Mouse (Mus musculus) neural tube, embryonic 12.5 days (tissue): ENCODE measurements around the gene Gpr45. TPM values are rescaled to one million over a fixed set of nuclear protein-coding genes. Genes with fewer than 3 reads are reported as not detected.
"Not testable (repeated sequence)": the region's sequence is repeated elsewhere in the genome, so short reads cannot be mapped to it uniquely, and the experiment has no call there.

Experiments
- ATAC-seq: fragments of 200-750 bp; cut with Nextera tagmentation; 2 replicates; pipeline ENCODE4 v1.8.0; 2017; ENCODE audit warnings: low read depth, mild to moderate bottlenecking, moderate TSS enrichment, moderate library complexity; ENCODE audit not compliant: low FRiP score
- H3K27ac ChIP-seq: fragments of 300-500 bp; sonication (generic); 2 replicates; pipeline ENCODE4 v1.5.1; 2016
- H3K27me3 ChIP-seq: fragments of 300-500 bp; sonication (generic); replicated peaks from 2 replicates; pipeline ENCODE4 v1.6.1; 2016; ENCODE audit warnings: mild to moderate bottlenecking
- H3K36me3 ChIP-seq: fragments of 300-500 bp; sonication (generic); 2 replicates; pipeline ENCODE4 v1.6.1; 2016; ENCODE audit warnings: mild to moderate bottlenecking
- H3K4me1 ChIP-seq: fragments of 300-500 bp; sonication (generic); 2 replicates; pipeline ENCODE4 v1.6.1; 2016
- H3K4me2 ChIP-seq: fragments of 300-500 bp; sonication (generic); replicated peaks from 2 replicates; pipeline ENCODE4 v1.6.1; 2016; ENCODE audit warnings: mild to moderate bottlenecking
- H3K4me3 ChIP-seq: fragments of 300-500 bp; sonication (generic); 2 replicates; pipeline ENCODE4 v1.5.1; 2016
- H3K9ac ChIP-seq: fragments of 300-500 bp; sonication (generic); 2 replicates; pipeline ENCODE4 v1.6.1; 2016; ENCODE audit warnings: mild to moderate bottlenecking
- H3K9me3 ChIP-seq: fragments of 300-500 bp; sonication (generic); 2 replicates; pipeline ENCODE4 v1.6.1; 2016; ENCODE audit warnings: mild to moderate bottlenecking
- WGBS: fragments of 180-500 bp; shearing (Covaris S2); methylation state at CpG from one replicate; pipeline ENCODE4 v1.1.7; 2016; 5-methylcytosine and 5-hydroxymethylcytosine counted together
- polyA plus RNA-seq: library from polyadenylated mRNA; unstranded; fragments of >200 nt; fragmentation: Nextera tagmentation; extraction: Ambion mirVana; gene quantifications from 2 replicates; pipeline ENCODE4 v1.2.1, GENCODE M21; 2016

Gene Gpr45
- polyA plus RNA-seq, 1 experiment from 2014 or later: 14.7 TPM

- H3K4me3 ChIP-seq: no peak overlapping the region
- no peaks in the 10 kb centered on the region for H3K4me1 ChIP-seq
- no peak overlapping the region for H3K4me2 ChIP-seq
- WGBS: 66% methylated on average over 8 of the region's 8 CpGs
- no peak overlapping the region for H3K27ac ChIP-seq
- H3K9me3 ChIP-seq: no peaks in the 10 kb centered on the region
- no peaks in the 10 kb centered on the region for H3K36me3 ChIP-seq
- no peak overlapping the region for H3K9ac ChIP-seq
- ATAC-seq: no peak
- no peaks in the 10 kb centered on the region for H3K27me3 ChIP-seq
Measured at GRCm38 (mm10) chr1:42983082-42983771, 30.6 kb downstream of the Gpr45 start.

GRCm38 (mm10) chr1:42984119-42984518 is 31.4 kb downstream of the Gpr45 start:
- Histone ChIP-seq H3K4me3 (no peak overlapping the region), H3K4me2 (no peak overlapping the region), H3K27me3 (no peaks in the 10 kb centered on the region), H3K9ac (no peak overlapping the region), H3K36me3 (no peaks in the 10 kb centered on the region), H3K9me3 (no peaks in the 10 kb centered on the region), H3K27ac (no peak overlapping the region), H3K4me1 (no peaks in the 10 kb centered on the region)
- no peak for ATAC-seq
- WGBS: 87% methylated on average over 3 of the region's 3 CpGs

- no peak for ATAC-seq
- Histone ChIP-seq H3K27ac (no peak overlapping the region), H3K4me3 (no peak overlapping the region), H3K36me3 (0 out of 2 replicates have a peak, but pooled peaks cover 4% of the 10 kb centered on the region), H3K4me2 (no peak overlapping the region), H3K9ac (no peak overlapping the region), H3K9me3 (no peaks in the 10 kb centered on the region), H3K4me1 (no peaks in the 10 kb centered on the region), H3K27me3 (no peaks in the 10 kb centered on the region)
- WGBS: 88% methylated on average over 2 of the region's 2 CpGs
Measured at GRCm38 (mm10) chr1:42988996-42989395, 36.3 kb downstream of the Gpr45 start.

- peak; percentile 91 for ATAC-seq
- peaks cover 7% of the 10 kb centered on the region for H3K4me1 ChIP-seq
- H3K27ac ChIP-seq: no peak overlapping the region
- H3K27me3 ChIP-seq: no peaks in the 10 kb centered on the region
- H3K9me3 ChIP-seq: no peaks in the 10 kb centered on the region
- H3K4me2 ChIP-seq: no peak overlapping the region; the same call in 1 of the 2 replicates
- 52% methylated on average over 13 of the region's 13 CpGs for WGBS
- H3K4me3 ChIP-seq: no peak overlapping the region
- no peak overlapping the region for H3K9ac ChIP-seq
- no peaks in the 10 kb centered on the region for H3K36me3 ChIP-seq
Measured at GRCm38 (mm10) chr1:43006051-43006514, 53.4 kb downstream of the Gpr45 start.

- Histone ChIP-seq H3K4me3 (no peak overlapping the region), H3K36me3 (no peaks in the 10 kb centered on the region), H3K9me3 (no peaks in the 10 kb centered on the region), H3K27ac (no peak overlapping the region), H3K4me1 (peaks cover 7% of the 10 kb centered on the region), H3K27me3 (no peaks in the 10 kb centered on the region), H3K9ac (no peak overlapping the region), H3K4me2 (no peak overlapping the region)
- no peak for ATAC-seq
- 87% methylated on average over 4 of the region's 4 CpGs for WGBS
Measured at GRCm38 (mm10) chr1:43006524-43006923, 53.9 kb downstream of the Gpr45 start.

- 95% methylated on average over 4 of the region's 4 CpGs for WGBS
- Histone ChIP-seq H3K9me3 (no peaks in the 10 kb centered on the region), H3K27ac (no peak overlapping the region), H3K9ac (no peak overlapping the region), H3K36me3 (no peaks in the 10 kb centered on the region), H3K4me1 (peaks cover 7% of the 10 kb centered on the region), H3K4me3 (no peak overlapping the region), H3K4me2 (no peak overlapping the region), H3K27me3 (no peaks in the 10 kb centered on the region)
- no peak for ATAC-seq
Measured at GRCm38 (mm10) chr1:43010461-43010860, 57.8 kb downstream of the Gpr45 start.

- not testable (repeated sequence) for H3K27me3 ChIP-seq, H3K9me3 ChIP-seq, H3K36me3 ChIP-seq, H3K9ac ChIP-seq, H3K4me1 ChIP-seq, H3K4me3 ChIP-seq, H3K27ac ChIP-seq, H3K4me2 ChIP-seq, ATAC-seq
- WGBS: 89% methylated on average over 7 of the region's 7 CpGs
Measured at GRCm38 (mm10) chr1:43015153-43015685, 62.5 kb downstream of the Gpr45 start.

- Histone ChIP-seq H3K9me3 (no peaks in the 10 kb centered on the region), H3K9ac (no peak overlapping the region), H3K4me2 (no peak overlapping the region), H3K27ac (no peak overlapping the region), H3K4me1 (no peaks in the 10 kb centered on the region), H3K27me3 (no peaks in the 10 kb centered on the region), H3K4me3 (no peak overlapping the region), H3K36me3 (peaks cover 3% of the 10 kb centered on the region; the same call in 1 of the 2 replicates)
- no peak for ATAC-seq
- WGBS: 81% methylated on average over 7 of the region's 7 CpGs
Measured at GRCm38 (mm10) chr1:43036014-43036413, 83.3 kb downstream of the Gpr45 start.

GRCm38 (mm10) chr1:43042271-43042670 is 89.6 kb downstream of the Gpr45 start:
- no peak overlapping the region for H3K27ac ChIP-seq
- H3K36me3 ChIP-seq: no peaks in the 10 kb centered on the region
- no peak overlapping the region for H3K9ac ChIP-seq
- H3K27me3 ChIP-seq: no peaks in the 10 kb centered on the region
- no peaks in the 10 kb centered on the region for H3K9me3 ChIP-seq
- H3K4me3 ChIP-seq: no peak overlapping the region
- H3K4me1 ChIP-seq: peaks cover 4% of the 10 kb centered on the region; the same call in 1 of the 2 replicates
- 60% methylated on average over 6 of the region's 6 CpGs for WGBS
- ATAC-seq: no peak
- no peak overlapping the region for H3K4me2 ChIP-seq

- 0 out of 2 replicates have a peak overlapping the region, but pooled peaks have one; percentile 2 for H3K4me2 ChIP-seq
- no peak overlapping the region for H3K9ac ChIP-seq
- H3K27ac ChIP-seq: no peak overlapping the region
- peaks cover 17% of the 10 kb centered on the region for H3K36me3 ChIP-seq
- H3K9me3 ChIP-seq: no peaks in the 10 kb centered on the region
- peak; percentile 59; the same call in 1 of the 2 replicates for ATAC-seq
- H3K27me3 ChIP-seq: no peaks in the 10 kb centered on the region
- WGBS: 63% methylated on average over 14 of the region's 14 CpGs
- no peak overlapping the region for H3K4me3 ChIP-seq
- H3K4me1 ChIP-seq: peaks cover 10% of the 10 kb centered on the region; the same call in 1 of the 2 replicates
Measured at GRCm38 (mm10) chr1:43045204-43045982, 92.7 kb downstream of the Gpr45 start.

- no peaks in the 10 kb centered on the region for H3K27me3 ChIP-seq
- no peaks in the 10 kb centered on the region for H3K9me3 ChIP-seq
- peaks cover 33% of the 10 kb centered on the region for H3K36me3 ChIP-seq
- peaks cover 10% of the 10 kb centered on the region; the same call in 1 of the 2 replicates for H3K4me1 ChIP-seq
- H3K27ac ChIP-seq: no peak overlapping the region
- 91% methylated on average over 2 of the region's 2 CpGs for WGBS
- H3K9ac ChIP-seq: no peak overlapping the region
- no peak overlapping the region for H3K4me2 ChIP-seq
- no peak overlapping the region for H3K4me3 ChIP-seq
- ATAC-seq: no peak
Measured at GRCm38 (mm10) chr1:43046990-43047389, 94.3 kb downstream of the Gpr45 start.

- Histone ChIP-seq H3K4me1 (peaks cover 6% of the 10 kb centered on the region; the same call in 1 of the 2 replicates), H3K27me3 (no peaks in the 10 kb centered on the region), H3K4me3 (no peak overlapping the region), H3K9ac (no peak overlapping the region), H3K27ac (no peak overlapping the region), H3K9me3 (no peaks in the 10 kb centered on the region), H3K4me2 (no peak overlapping the region), H3K36me3 (peaks cover 37% of the 10 kb centered on the region)
- ATAC-seq: no peak
- WGBS: 81% methylated on average over 10 of the region's 10 CpGs
Measured at GRCm38 (mm10) chr1:43047811-43048210, 95.1 kb downstream of the Gpr45 start.
